Mouse (Mus musculus) cerebellum, adult 2 months (tissue): Measurements from ENCODE around the gene Gm4778.

Experiments
- CTCF ChIP-seq: fragments of 200-500 bp; IDR thresholded peaks from 2 replicates; pipeline ENCODE4 v1.5.1; 2011; ENCODE audit warnings: low read depth, mild to moderate bottlenecking, control low read depth, low read length, moderate library complexity, borderline replicate concordance; ENCODE audit not compliant: insufficient read depth
- POLR2A ChIP-seq: fragments of 200-500 bp; IDR thresholded peaks from 2 replicates; pipeline ENCODE4 v1.6.1; 2011; ENCODE audit warnings: low read length, control low read depth, borderline replicate concordance; ENCODE audit not compliant: insufficient read depth

GRCm38 (mm10) chr3:94305457-94305856, 41.6 kb downstream of the Gm4778 start:
- TF ChIP-seq CTCF (no peak), POLR2A (no peak)
